Mouse (Mus musculus) forebrain, embryonic 14.5 days (tissue): ENCODE data around the gene Tacc3. TPM values are rescaled to one million over a fixed set of nuclear protein-coding genes. Genes with fewer than 3 reads are reported as not detected.

Experiments used
- ATAC-seq: fragments of 200-750 bp; cut with Nextera tagmentation; 2 replicates; pipeline ENCODE4 v1.8.0; 2017; ENCODE audit warnings: mild to moderate bottlenecking, moderate library complexity
- DNase-seq: peaks from one replicate; pipeline ENCODE4 v3.0.0-alpha.2; 2015; ENCODE audit warnings: low spot score
- H3K27ac ChIP-seq: fragments of 300-500 bp; sonication (generic); 2 replicates; pipeline ENCODE4 v1.5.1; 2014; ENCODE audit warnings: low read depth, mild to moderate bottlenecking, control low read depth, low read length, moderate library complexity
- H3K27me3 ChIP-seq: fragments of 300-500 bp; sonication (generic); replicated peaks from 2 replicates; pipeline ENCODE4 v1.6.1; 2014; ENCODE audit warnings: low read length, control low read depth, mixed read lengths; ENCODE audit not compliant: control insufficient read depth, insufficient read depth
- H3K36me3 ChIP-seq: fragments of 300-500 bp; sonication (generic); 2 replicates; pipeline ENCODE4 v1.6.1; 2014; ENCODE audit warnings: low read length, control low read depth; ENCODE audit not compliant: control insufficient read depth, insufficient read depth
- H3K4me1 ChIP-seq: fragments of 300-500 bp; sonication (generic); 2 replicates; pipeline ENCODE4 v1.6.1; 2014; ENCODE audit warnings: antibody characterized with exemption, low read length, control low read depth; ENCODE audit not compliant: control insufficient read depth, insufficient read depth
- H3K4me2 ChIP-seq: fragments of 300-500 bp; sonication (generic); 2 replicates; pipeline ENCODE4 v1.6.1; 2014; ENCODE audit warnings: mild to moderate bottlenecking, control low read depth, low read length
- H3K4me3 ChIP-seq: fragments of 300-500 bp; sonication (generic); 2 replicates; pipeline ENCODE4 v1.5.1; 2014; ENCODE audit warnings: low read depth, low read length, control low read depth
- H3K9ac ChIP-seq: fragments of 300-500 bp; sonication (generic); 2 replicates; pipeline ENCODE4 v1.6.1; 2014; ENCODE audit warnings: mild to moderate bottlenecking, low read length, control low read depth, moderate library complexity
- H3K9me3 ChIP-seq: fragments of 300-500 bp; sonication (generic); replicated peaks from 2 replicates; pipeline ENCODE4 v1.6.1; 2016; ENCODE audit warnings: low read length, control low read depth, mixed read lengths; ENCODE audit not compliant: control insufficient read depth
- WGBS: fragments of 180-500 bp; shearing (Covaris S2); extraction: QIAGEN DNeasy Blood & Tissue Kit; methylation state at CpG from one replicate; pipeline ENCODE4 v1.1.7; 2014; 5-methylcytosine and 5-hydroxymethylcytosine counted together
- polyA plus RNA-seq: library from polyadenylated mRNA; unstranded; fragments of >200 nt; fragmentation: Nextera tagmentation; extraction: Ambion mirVana; gene quantifications from 2 replicates; pipeline ENCODE4 v1.2.1, GENCODE M21; 2014

Gene Tacc3
- polyA plus RNA-seq, 1 experiment from 2014 or later = 98.2 TPM

- no peak for DNase-seq
- ATAC-seq = no peak
- peak overlapping the region; percentile 89; the same call in 1 of the 2 replicates for H3K9ac ChIP-seq
- 81% methylated on average over 1 of the region's 1 CpGs for WGBS
- no peaks in the 10 kb centered on the region for H3K27me3 ChIP-seq
- H3K36me3 ChIP-seq = peaks cover 37% of the 10 kb centered on the region
- H3K4me2 ChIP-seq = peak overlapping the region; percentile 95
- H3K4me1 ChIP-seq = peaks cover 12% of the 10 kb centered on the region
- H3K27ac ChIP-seq = 0 out of 2 replicates have a peak overlapping the region, but pooled peaks have one; percentile 14
- H3K9me3 ChIP-seq = no peaks in the 10 kb centered on the region
- H3K4me3 ChIP-seq = no peak overlapping the region
These were observed 69.0 kb downstream of the Tacc3 start for GRCm38 (mm10) chr5:33726891-33727290.

Other genes starting within 250 kb of the Tacc3 start
- not detected in 2 replicates for gene Nkx1-1, start 224.2 kb upstream of the Tacc3 start, polyA plus RNA-seq
- 46.3 and 46.9 TPM in 2 replicates for gene Fam53a, start 28.5 kb upstream of the Tacc3 start, polyA plus RNA-seq
- gene Gm9903, start 28.2 kb upstream of the Tacc3 start, polyA plus RNA-seq = 0.45 and 0.48 TPM in 2 replicates
- gene Slbp, start 5.6 kb upstream of the Tacc3 start, polyA plus RNA-seq = 154 and 159 TPM in 2 replicates
- gene Tmem129, start 288 bp downstream of the Tacc3 start, polyA plus RNA-seq = 35.8 and 39.5 TPM in 2 replicates
- gene Fgfr3, start 63.5 kb downstream of the Tacc3 start, polyA plus RNA-seq = 27.5 and 30.8 TPM in 2 replicates
- gene Letm1, start 124.7 kb downstream of the Tacc3 start, polyA plus RNA-seq = 50.4 and 56.2 TPM in 2 replicates
- gene Nsd2, start 162.6 kb downstream of the Tacc3 start, polyA plus RNA-seq = 78.7 and 86.6 TPM in 2 replicates